Mouse (Mus musculus) liver, embryonic 11.5 days (tissue): Measurements from ENCODE around the gene Arfgap3. TPM values are rescaled to one million over a fixed set of nuclear protein-coding genes. Genes with fewer than 3 reads are reported as not detected.

Experiments
- ATAC-seq: fragments of 200-750 bp; cut with Nextera tagmentation; replicated peaks from 2 replicates; pipeline ENCODE4 v1.8.0; 2017; ENCODE audit warnings: moderate number of reproducible peaks, mild to moderate bottlenecking, moderate TSS enrichment, moderate library complexity; ENCODE audit not compliant: low FRiP score
- DNase-seq: peaks from one replicate; pipeline ENCODE4 v3.0.0-alpha.2; 2017; ENCODE audit warnings: low spot score
- H3K27ac ChIP-seq: fragments of 300-500 bp; sonication (generic); 2 replicates; pipeline ENCODE4 v1.5.1; 2014; ENCODE audit warnings: mild to moderate bottlenecking, low read depth, low read length, control low read depth
- H3K27me3 ChIP-seq: fragments of 300-500 bp; sonication (generic); replicated peaks from 2 replicates; pipeline ENCODE4 v1.6.1; 2014; ENCODE audit warnings: low read length, mixed read lengths; ENCODE audit not compliant: control insufficient read depth, insufficient read depth
- H3K36me3 ChIP-seq: fragments of 300-500 bp; sonication (generic); 2 replicates; pipeline ENCODE4 v1.6.1; 2014; ENCODE audit warnings: mild to moderate bottlenecking, low read length, moderate library complexity, mixed read lengths; ENCODE audit not compliant: control insufficient read depth, insufficient read depth
- H3K4me1 ChIP-seq: fragments of 300-500 bp; sonication (generic); replicated peaks from 2 replicates; pipeline ENCODE4 v1.6.1; 2014; ENCODE audit warnings: low read length, mixed read lengths; ENCODE audit not compliant: control insufficient read depth, insufficient read depth
- H3K4me2 ChIP-seq: fragments of 300-500 bp; sonication (generic); 2 replicates; pipeline ENCODE4 v1.6.1; 2014; ENCODE audit warnings: mild to moderate bottlenecking, control low read depth, moderate library complexity
- H3K4me3 ChIP-seq: fragments of 300-500 bp; sonication (generic); 2 replicates; pipeline ENCODE4 v1.5.1; 2014; ENCODE audit warnings: low read depth, low read length, control low read depth
- H3K9ac ChIP-seq: fragments of 300-500 bp; sonication (generic); 2 replicates; pipeline ENCODE4 v1.6.1; 2014; ENCODE audit warnings: low read depth, low read length, control low read depth
- H3K9me3 ChIP-seq: fragments of 300-500 bp; sonication (generic); 2 replicates; pipeline ENCODE4 v1.6.1; 2016; ENCODE audit warnings: low read length, inconsistent platforms, mixed read lengths; ENCODE audit not compliant: control insufficient read depth
- WGBS: fragments of 180-500 bp; shearing (Covaris S2); extraction: QIAGEN DNeasy Blood & Tissue Kit; methylation state at CpG from one replicate; pipeline ENCODE4 v1.1.7; 2014; 5-methylcytosine and 5-hydroxymethylcytosine counted together
- polyA plus RNA-seq: library from polyadenylated mRNA; unstranded; fragments of >200 nt; fragmentation: Nextera tagmentation; extraction: Ambion mirVana; gene quantifications from 2 replicates; pipeline ENCODE4 v1.2.1, GENCODE M21; 2014

Arfgap3 gene
- polyA plus RNA-seq: 26.3 and 26.7 TPM in 2 replicates

DNA sequence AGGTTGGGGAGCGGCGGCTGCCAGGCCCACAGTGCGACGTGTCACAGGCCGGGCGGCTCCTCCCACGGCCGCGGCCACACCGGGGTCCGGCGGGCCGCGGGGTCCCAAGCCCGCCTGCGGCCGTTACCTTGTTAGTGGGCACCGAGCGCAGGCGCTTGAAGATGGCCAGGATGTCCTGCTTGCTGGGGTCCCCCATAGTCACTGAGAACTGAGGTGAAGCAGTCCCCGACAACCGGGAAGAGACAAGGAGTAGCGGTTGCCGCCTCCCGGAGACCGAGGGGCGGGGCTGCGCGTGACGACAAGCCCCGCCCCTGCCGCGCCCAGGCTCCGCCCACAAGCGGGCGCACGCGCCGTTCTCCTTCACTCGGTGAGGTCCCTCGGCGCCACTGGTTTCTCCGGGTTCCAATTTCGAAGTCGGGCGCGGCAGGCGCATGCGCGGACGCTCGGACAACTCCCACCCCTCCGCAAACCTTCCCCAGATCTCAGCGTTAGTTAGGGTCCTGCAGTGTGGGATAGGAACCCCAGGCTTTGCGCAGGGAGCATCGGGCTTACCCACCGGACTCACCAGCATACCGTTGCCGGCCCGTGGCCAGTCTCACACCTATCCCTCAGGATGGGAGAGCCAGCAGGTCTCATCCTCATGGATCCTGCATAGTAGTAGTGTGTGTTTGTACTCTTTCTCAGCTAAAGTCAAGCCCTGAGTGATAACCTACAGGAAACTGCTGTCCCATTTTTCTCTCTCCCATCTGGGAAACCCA, at the start of gene Arfgap3:
Gene Arfgap3 (minus strand): TSS at position 294 of the 758 bp plus-strand sequence.
- H3K27ac ChIP-seq: peak within 1 kb of the TSS; percentile 53
- DNase-seq (peak; percentile 92), ATAC-seq (peak; percentile 92)
- WGBS: under 1% methylated on average over 60 of the region's 60 CpGs
- H3K36me3 ChIP-seq: no peaks in the 10 kb centered on the region
- H3K4me3 ChIP-seq: peak within 1 kb of the TSS; percentile 70
- H3K27me3 ChIP-seq: no peaks in the 10 kb centered on the region
- H3K4me1 ChIP-seq: peaks cover 18% of the 10 kb centered on the region
- peak within 1 kb of the TSS; percentile 82 for H3K9ac ChIP-seq
- H3K9me3 ChIP-seq: no peaks in the 10 kb centered on the region
- peak within 1 kb of the TSS; percentile 98 for H3K4me2 ChIP-seq

DNA sequence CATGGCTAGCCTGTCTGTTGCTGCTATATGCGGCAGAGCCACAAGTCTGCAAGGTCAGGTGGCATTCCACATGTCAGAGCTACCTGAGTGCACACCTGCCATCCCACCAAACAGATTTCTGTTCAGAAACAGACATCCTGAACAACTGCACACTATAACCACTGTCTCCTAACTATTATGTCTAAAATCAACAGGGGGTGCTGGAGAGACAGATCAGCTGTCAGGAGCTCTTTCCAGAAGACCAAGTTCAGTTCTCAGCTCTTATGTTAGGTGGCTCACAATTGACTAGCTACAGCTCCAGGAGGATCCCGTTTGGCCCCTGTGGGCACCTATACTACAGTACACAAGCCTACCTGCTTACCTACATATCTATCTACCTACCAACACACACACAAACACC, 42.7 kb upstream of the Arfgap3 start:
- no peak for ATAC-seq

DNA sequence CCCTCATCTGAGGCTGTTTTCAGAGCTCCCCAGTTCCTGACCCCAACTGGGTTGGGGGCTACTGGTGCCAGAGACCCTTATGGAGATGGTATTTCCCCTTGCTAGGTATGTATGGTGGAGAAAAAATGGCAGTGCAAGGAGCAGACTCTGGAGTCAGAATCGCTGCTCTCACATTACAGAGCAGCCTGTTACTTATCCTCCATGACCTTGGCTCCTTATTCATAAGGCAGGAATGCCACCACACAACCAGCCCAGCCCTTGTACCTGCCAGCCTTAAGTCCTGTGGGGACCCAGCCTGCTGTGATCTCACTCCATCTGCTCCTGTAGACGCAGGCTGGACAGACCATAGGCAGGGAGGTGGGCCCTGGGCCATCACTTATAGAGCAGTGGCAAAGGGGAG, 37.9 kb upstream of the Arfgap3 start:
- Histone ChIP-seq H3K4me2 (no peak overlapping the region), H3K4me1 (no peaks in the 10 kb centered on the region), H3K9ac (no peak overlapping the region), H3K36me3 (peaks cover 49% of the 10 kb centered on the region), H3K27me3 (no peaks in the 10 kb centered on the region), H3K27ac (no peak overlapping the region), H3K4me3 (no peak overlapping the region), H3K9me3 (no peaks in the 10 kb centered on the region)
- WGBS: 93% methylated on average over 2 of the region's 2 CpGs
- DNase-seq (no peak), ATAC-seq (no peak)

More for the DNA sequence above, 42.7 kb upstream of the Arfgap3 start:
- no peak overlapping the region for H3K9ac ChIP-seq
- no peaks in the 10 kb centered on the region for H3K27me3 ChIP-seq
- no peaks in the 10 kb centered on the region for H3K4me1 ChIP-seq
- H3K27ac ChIP-seq: no peak overlapping the region
- no peaks in the 10 kb centered on the region for H3K9me3 ChIP-seq
- 86% methylated on average over 2 of the region's 2 CpGs for WGBS
- peaks cover 31% of the 10 kb centered on the region for H3K36me3 ChIP-seq
- DNase-seq: no peak
- H3K4me2 ChIP-seq: no peak overlapping the region
- no peak overlapping the region for H3K4me3 ChIP-seq

DNA sequence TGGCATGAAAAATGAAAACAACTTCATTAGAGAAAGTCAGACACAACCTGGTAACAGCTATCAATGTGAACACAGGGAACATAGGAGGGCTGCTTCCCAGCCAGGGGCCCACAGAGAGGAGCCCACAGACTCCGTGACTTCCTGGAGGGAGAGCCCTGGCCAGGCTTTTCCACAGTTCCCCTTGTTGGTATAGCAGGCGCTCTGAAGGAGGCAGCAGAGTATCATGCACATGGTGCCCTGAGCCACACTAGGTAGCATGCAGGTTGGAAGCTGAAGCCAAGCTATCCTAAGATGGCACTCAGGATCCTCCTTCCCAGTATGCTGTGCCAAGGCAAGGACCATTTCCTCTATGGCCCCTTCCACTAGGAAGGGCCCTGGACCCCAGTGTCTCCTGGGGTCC, 33.6 kb upstream of the Arfgap3 start:
- no peak overlapping the region for H3K4me3 ChIP-seq
- 86% methylated on average over 2 of the region's 2 CpGs for WGBS
- H3K36me3 ChIP-seq: peaks cover 44% of the 10 kb centered on the region
- no peak for ATAC-seq
- H3K9me3 ChIP-seq: no peaks in the 10 kb centered on the region
- no peaks in the 10 kb centered on the region for H3K4me1 ChIP-seq
- no peak for DNase-seq
- H3K27ac ChIP-seq: no peak overlapping the region
- H3K9ac ChIP-seq: no peak overlapping the region
- no peaks in the 10 kb centered on the region for H3K27me3 ChIP-seq
- no peak overlapping the region for H3K4me2 ChIP-seq

DNA sequence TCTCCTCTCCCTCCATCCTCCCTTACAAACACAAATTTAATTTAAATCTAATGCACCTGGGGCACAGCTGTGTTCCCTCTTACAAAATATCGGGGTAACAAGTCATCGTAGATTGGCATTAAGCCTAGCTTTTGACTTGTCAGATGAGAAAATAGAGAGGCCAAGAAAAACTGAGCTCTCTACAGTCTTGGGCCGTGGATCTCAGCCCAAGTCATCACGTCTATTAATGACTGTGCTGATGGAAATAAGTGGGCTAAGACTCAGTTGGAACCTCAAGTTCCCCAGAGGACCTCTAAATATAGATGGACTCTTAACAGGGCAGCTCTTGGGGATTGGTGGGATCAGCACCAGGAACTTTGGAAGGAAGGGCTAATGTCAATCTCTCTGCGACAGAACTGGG, 33.1 kb upstream of the Arfgap3 start:
- Histone ChIP-seq H3K4me1 (no peaks in the 10 kb centered on the region), H3K9me3 (no peaks in the 10 kb centered on the region), H3K9ac (no peak overlapping the region), H3K4me3 (no peak overlapping the region), H3K27me3 (no peaks in the 10 kb centered on the region), H3K27ac (no peak overlapping the region), H3K36me3 (peaks cover 45% of the 10 kb centered on the region), H3K4me2 (no peak overlapping the region)
- no peak for ATAC-seq
- 95% methylated on average over 5 of the region's 5 CpGs for WGBS
- no peak for DNase-seq

DNA sequence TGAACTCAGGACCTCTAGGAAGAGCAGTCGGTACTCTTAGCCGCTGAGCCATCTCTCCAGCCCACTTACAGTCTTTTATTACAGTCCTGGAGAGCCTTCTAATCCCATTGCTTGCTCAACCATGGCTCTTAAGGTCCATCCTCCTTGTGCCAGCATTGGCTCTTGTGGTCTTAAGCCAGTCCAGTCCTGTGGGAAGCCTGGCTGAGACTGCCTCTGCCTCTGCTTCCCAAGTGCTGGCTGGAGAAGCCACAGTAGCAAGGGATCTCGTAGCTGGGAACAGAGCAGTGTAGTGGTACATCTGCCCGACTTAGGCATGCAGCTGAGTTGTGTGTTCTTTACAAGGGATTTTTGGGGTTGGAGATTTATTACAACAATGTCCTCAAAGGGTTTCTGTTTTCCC, 32.4 kb upstream of the Arfgap3 start:
- WGBS: 93% methylated on average over 4 of the region's 4 CpGs
- Histone ChIP-seq H3K4me1 (peaks cover 6% of the 10 kb centered on the region), H3K27ac (no peak overlapping the region), H3K9me3 (no peaks in the 10 kb centered on the region), H3K36me3 (peaks cover 47% of the 10 kb centered on the region), H3K4me3 (no peak overlapping the region), H3K4me2 (no peak overlapping the region), H3K9ac (no peak overlapping the region), H3K27me3 (no peaks in the 10 kb centered on the region)
- ATAC-seq: no peak
- no peak for DNase-seq

DNA sequence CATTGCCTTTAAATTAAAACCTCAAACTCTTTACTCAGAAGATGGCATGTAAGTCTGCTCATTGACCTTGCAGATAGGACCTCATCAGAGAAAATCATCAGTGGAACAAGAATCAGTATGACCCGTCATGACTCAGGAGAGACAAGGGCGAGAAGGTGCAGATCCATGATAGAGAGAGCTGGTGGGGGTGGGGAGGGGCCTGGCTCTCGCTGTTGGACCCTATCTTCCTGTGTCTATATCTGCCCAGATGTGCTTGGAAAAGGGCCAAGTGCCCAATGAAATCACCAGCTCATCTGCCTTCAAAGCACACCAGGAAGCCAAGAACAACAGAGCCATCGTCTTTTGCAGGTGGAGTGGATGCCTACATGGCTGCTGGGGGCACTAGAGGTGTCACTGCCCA, 27.1 kb upstream of the Arfgap3 start:
- peaks cover 29% of the 10 kb centered on the region for H3K36me3 ChIP-seq
- H3K27me3 ChIP-seq: no peaks in the 10 kb centered on the region
- H3K27ac ChIP-seq: peak overlapping the region; percentile 69
- peaks cover 29% of the 10 kb centered on the region for H3K4me1 ChIP-seq
- no peak for DNase-seq
- no peak overlapping the region for H3K4me3 ChIP-seq
- no peak overlapping the region for H3K9ac ChIP-seq
- H3K4me2 ChIP-seq: peak overlapping the region; percentile 20; the same call in 1 of the 2 replicates
- peak; percentile 74 for ATAC-seq
- 52% methylated on average over 4 of the region's 4 CpGs for WGBS
- H3K9me3 ChIP-seq: no peaks in the 10 kb centered on the region

DNA sequence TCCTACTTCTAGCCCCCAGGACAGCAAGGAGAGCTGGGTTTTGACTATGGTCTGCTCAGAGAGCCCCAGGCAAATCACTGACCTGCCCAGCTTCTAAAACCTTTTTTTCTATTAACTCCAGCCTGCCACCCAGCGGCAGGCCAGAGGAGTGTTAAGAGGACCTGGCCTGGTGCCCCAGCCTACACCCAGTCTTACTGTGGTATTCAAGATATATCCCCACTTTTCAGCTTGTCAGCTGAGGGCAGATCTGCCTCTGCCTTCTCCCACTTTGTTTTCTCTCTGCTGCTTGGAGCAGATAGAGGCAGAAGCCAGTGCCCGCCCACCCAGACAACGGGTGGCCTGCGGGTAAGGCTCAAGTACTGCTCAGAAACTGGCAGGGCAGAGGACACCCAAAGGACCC, 25.1 kb upstream of the Arfgap3 start:
- peak; percentile 55 for DNase-seq
- H3K9ac ChIP-seq: peak overlapping the region; percentile 25
- H3K4me1 ChIP-seq: peaks cover 29% of the 10 kb centered on the region
- no peak overlapping the region for H3K4me3 ChIP-seq
- H3K27ac ChIP-seq: peak overlapping the region; percentile 84
- peak overlapping the region; percentile 45 for H3K4me2 ChIP-seq
- H3K36me3 ChIP-seq: peaks cover 24% of the 10 kb centered on the region
- no peaks in the 10 kb centered on the region for H3K27me3 ChIP-seq
- 41% methylated on average over 4 of the region's 4 CpGs for WGBS
- ATAC-seq: peak; percentile 93
- no peaks in the 10 kb centered on the region for H3K9me3 ChIP-seq

DNA sequence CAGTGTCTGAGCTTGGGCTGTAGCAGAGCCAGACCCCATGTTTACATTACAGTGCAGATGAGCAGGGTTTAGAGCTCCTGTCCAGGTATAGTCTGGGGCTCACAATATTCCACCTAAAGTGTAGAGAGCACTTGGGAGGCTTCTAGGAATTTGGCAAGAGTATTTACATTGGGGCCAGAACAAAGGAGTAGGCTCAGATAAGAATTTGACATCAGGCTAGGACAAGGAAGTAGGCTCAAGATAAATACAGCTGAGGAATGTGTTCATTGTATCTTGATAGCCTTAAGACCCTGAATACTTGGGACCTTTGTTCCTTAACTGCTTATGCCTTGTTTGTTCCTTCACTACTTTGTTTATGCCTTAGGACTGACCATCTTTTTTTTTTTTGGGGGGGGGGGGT, 24.0 kb upstream of the Arfgap3 start:
- no peak overlapping the region for H3K9ac ChIP-seq
- no peak overlapping the region for H3K4me2 ChIP-seq
- H3K9me3 ChIP-seq: no peaks in the 10 kb centered on the region
- no peak overlapping the region for H3K27ac ChIP-seq
- DNase-seq: no peak
- H3K36me3 ChIP-seq: peaks cover 19% of the 10 kb centered on the region
- no peak for ATAC-seq
- no peak overlapping the region for H3K4me3 ChIP-seq
- H3K4me1 ChIP-seq: peaks cover 29% of the 10 kb centered on the region
- H3K27me3 ChIP-seq: no peaks in the 10 kb centered on the region
